Mouse (Mus musculus) layer of hippocampus, adult 9-11 months (tissue): Measurements from ENCODE around the gene Phf20.

Source experiments
- DNase-seq: peaks from one replicate; pipeline ENCODE4 v3.0.0; 2022

The Phf20 gene

DNA sequence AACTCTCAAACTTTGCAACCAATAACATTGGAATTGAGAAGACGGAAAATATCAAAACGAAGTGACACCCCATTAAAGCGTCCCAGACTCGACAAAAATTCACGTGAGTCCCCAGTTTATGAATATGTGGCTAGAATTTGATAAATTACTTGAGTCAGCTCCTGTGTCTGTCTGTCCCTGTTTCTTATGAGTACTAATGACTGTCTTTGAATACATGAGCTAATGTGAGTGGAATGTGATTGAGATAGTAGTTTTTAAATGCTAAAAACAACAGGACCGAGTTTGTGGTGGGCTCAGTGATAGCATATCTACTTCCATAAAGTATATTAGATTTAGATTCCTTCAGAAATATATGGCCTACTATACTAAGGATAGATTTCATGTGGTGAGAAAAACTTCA, 76.3 kb downstream of the Phf20 start:
- DNase-seq = no peak

- DNase-seq = peak; percentile 87
Observed at GRCm38 (mm10) chr2:156278226-156279017, 82.2 kb downstream of the Phf20 start.

GRCm38 (mm10) chr2:156281227-156281626, 85.0 kb downstream of the Phf20 start:
- DNase-seq = no peak

DNA sequence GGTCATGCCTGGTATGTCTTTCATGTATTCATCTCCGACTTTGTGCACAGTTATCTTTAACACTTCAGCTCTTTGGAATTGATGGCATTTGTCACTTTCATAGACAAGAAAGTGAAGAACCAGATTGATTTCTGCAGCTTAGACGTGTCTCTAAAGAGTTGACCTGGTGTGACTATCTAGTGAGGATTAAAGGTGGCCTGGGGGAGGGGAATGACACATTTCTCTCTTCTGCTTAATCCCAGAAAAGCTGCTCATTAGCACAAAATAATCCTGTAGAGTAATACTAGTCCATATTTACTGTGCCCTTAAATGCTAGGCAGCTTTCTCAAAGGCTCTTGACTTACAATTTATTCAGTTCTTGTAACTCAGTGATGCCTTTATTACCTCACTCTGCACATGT, 88.9 kb downstream of the Phf20 start:
- DNase-seq = no peak

GRCm38 (mm10) chr2:156286733-156287132, 90.5 kb downstream of the Phf20 start:
- DNase-seq = no peak

GRCm38 (mm10) chr2:156288222-156288621, 92.0 kb downstream of the Phf20 start:
- no peak for DNase-seq

DNA sequence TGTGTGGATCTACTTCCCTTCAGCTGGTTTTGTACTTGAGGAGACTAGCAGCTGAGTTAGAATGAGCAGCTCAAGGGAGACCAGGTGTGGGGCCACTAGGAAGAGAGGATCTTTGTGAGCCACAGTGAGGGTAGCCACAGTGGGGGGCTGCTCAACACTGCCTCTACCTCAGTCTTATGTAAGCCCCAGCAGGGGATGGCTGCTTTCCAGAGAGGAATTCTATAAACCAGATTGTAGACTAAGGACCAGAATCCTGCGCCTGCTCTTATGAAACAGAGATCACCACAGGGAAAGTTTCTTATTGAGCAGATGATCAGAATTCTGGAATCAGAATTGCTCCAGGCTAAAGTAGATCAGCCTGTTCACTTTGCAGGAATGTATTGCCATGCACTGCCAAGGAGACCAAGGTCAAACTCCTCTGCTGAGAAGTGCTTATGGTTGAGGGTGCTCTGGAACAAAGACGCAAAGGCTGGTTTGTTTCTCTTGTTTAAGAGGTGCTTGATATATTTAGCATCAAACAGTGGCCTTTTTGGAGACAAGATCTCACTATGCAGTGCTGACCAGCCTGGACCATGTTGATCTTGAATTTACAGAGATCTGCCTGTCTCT, 93.4 kb downstream of the Phf20 start:
- DNase-seq = peak; percentile 48

GRCm38 (mm10) chr2:156291998-156292397, 95.7 kb downstream of the Phf20 start:
- no peak for DNase-seq

DNA sequence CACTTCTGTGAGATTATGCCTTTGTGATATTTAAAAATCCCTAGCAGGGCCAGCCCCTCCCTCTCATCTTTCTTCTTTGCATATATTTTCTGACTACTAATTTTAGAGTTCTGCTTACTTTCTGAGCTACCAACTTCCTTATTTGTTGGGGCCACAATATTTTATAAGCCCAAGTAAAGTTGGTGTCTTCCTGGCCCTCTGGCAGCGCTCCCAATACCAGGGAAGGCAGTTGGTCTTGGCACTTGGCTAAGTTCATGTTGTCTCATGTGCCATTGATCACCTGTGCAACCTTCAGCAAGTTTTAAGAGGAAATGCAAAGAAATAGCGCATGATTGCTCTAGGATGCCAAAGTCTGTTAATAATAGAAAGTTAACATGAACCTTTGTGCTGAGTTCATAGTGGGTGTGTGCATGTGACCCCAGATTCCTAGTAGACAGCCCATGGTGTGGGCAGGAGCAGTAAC, 99.4 kb downstream of the Phf20 start:
- DNase-seq = no peak

GRCm38 (mm10) chr2:156296190-156296589, 99.9 kb downstream of the Phf20 start:
- DNase-seq = no peak

GRCm38 (mm10) chr2:156297653-156298052, 101.4 kb downstream of the Phf20 start:
- no peak for DNase-seq

- DNase-seq = peak; percentile 33
Observed at GRCm38 (mm10) chr2:156298458-156298857, 102.2 kb downstream of the Phf20 start.

- no peak for DNase-seq
Observed at GRCm38 (mm10) chr2:156302063-156302462, 105.8 kb downstream of the Phf20 start.

GRCm38 (mm10) chr2:156304351-156304750, 108.1 kb downstream of the Phf20 start:
- DNase-seq = no peak

DNA sequence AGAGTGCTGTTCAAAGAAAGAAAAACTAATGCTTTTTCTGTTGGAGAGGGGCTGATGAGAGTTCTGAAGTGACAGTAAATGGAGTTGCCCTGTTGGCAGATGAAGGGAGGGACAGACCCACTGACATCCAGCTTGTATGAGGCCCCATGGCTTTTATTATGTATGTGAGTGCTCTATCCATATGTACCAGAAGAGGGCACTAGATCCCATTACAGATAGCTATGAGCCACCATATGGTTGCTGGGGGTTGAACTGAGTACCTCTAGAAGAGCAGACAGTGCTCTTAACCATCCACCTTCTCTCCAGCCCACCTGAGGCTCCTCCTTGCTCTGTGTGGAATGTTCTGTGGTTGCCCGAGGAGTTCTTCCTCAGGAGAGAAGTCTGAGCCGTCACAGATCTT, 109.6 kb downstream of the Phf20 start:
- no peak for DNase-seq

DNA sequence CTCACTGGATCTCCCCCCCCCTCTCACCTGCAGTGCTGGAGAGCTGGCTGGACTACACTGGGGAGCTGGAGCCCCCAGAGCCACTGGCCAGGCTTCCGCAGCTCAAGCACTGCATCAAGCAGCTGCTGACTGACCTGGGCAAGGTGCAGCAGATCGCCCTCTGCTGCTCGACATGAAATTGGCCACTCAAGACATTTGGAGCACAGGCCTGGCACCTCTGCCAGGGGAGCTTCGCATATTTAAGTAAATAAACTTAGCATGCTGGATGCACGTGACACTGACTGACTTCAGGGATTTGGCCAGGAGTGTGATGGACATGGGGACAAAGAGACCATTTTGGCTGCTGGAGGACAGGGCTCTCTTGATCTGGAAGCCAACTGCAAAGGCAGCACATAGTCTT, 111.0 kb downstream of the Phf20 start:
- DNase-seq = no peak

DNA sequence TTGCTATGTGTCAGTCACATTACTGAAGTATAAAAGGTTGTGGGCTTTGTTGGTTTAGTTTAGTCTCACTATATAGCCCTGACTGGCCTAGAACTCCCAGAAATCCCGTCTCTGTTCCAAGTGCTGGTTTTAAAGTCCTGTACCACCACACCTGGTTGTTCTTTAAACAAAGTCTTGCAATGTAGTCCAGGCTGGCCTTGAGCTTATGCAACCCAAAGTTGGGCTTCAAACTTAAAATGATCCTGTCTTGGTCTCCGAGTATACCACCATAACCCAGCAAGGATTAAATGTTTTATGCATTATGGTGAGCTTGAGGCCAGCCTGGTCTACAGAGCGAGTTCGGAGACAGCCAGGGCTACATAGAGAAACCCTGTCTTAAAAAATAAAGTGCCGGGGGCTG, 113.7 kb downstream of the Phf20 start:
- no peak for DNase-seq

DNA sequence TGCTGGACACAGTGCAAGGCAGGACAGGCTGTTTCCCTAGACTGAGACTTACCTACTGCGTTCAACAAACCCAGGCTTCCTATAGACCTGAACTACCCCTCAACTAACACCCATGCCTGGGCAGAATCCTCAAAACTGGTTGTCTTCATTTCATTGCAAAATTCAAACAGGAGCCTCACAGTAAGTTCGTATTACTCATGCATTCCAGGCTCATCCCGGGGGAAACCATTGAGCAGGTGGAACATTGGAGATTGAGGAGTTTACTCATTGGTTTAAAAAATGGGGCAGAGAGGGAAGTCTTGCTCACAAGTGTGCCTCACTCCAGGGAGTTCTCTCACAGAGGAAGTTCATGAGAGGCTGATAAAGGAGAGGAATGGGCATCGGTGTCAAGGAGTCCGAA, 114.2 kb downstream of the Phf20 start:
- DNase-seq = no peak

- no peak for DNase-seq
Observed at GRCm38 (mm10) chr2:156310945-156311344, 114.7 kb downstream of the Phf20 start.

DNA sequence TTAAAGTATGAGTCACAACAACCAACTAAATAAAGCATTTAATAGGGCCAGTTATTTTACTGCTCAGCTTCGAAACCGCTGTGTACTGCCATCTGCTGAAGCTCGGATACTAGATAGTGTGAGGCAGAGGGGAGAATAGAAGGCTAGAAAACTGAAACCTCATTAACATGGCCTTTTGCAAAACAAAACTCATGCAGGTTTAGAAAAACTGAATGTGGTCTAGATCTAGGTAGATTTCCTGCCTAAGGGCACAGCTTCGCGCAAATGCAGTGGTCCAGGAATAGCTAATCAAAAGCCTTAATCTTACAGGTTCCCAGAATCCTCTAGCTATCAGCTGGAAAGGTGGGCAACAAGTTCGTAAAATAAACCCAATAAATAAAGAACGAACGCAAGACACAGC, 115.2 kb downstream of the Phf20 start:
- DNase-seq = no peak

DNA sequence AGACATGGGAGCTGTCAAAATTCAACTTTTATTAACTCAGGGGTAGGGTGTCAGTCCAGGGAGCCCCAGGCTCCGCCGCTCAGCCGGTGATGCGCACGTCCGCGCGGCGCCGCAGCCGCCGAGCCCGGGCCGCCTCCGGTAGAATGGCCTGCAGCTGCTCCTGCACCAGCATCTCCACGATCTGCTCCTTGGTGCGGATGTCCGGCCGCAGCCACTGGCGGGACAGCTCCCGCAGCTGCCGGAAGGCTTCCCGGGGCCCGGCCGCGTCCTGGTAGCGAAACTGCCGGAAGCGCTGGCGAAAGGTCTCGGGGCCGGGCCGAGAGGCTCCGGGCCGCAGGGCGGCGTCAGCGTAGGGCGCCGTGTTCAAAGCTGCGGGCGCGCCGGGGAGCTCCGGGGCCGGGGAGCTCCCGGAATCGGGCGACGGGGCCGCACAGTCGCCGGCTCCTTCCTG, 115.6 kb downstream of the Phf20 start:
- peak; percentile 35 for DNase-seq

DNA sequence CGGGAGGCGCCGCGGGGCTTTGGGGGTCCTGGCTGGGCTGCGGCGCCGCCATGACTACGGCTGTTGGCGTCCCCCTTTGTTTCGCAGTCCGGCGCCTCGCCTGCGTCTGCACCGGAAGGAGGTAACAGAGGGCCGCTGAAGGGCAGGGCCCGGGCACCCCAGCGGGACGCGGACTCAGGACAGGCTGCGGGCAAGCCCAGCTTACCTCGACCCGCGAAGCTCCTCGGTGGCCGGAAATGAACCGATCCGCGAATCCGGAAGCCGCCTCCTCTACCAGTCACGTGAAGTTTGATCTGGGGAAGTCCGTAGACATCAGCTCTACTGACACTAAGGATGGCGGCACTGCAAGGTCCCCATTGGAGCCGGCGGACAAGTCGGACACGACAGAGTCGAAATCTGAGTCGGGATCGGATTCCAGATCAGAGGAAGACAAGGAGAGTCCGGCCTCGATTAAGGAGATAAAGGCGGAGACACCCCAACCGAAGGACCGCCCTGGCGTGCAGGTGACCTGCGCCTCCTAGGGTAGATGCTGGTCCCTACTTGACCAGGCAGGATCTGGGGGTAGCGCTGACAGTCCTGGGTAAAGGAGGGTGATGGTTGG, 116.1 kb downstream of the Phf20 start, which contains the start of the genes Cnbd2 and Scand1:
TSS of gene Cnbd2 (plus strand) at position 3 of the 601 bp plus-strand sequence.
TSS of gene Scand1 (minus strand) at position 408 of the 601 bp plus-strand sequence.
- DNase-seq = peak; percentile 81

DNA sequence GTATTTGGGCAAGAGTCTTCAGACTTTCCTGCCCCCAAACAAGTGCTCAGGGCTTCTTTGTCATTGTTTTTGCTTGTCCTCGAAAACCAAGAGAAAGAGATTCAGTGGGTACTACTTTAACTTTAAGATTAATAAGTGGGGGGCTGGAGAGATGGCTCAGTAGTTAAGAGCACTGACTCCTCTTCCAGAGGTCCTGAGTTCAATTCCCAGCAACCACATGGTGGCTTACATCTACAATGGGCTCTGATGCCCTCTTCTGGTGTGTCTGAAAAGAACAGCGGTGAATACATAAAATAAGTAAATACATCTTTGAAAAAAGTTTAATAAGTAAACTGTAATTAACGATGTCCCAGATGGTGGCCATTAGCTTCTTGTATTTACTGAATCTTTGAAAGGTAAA, 116.9 kb downstream of the Phf20 start:
- DNase-seq = no peak

GRCm38 (mm10) chr2:156314811-156315210, 118.5 kb downstream of the Phf20 start:
- DNase-seq = no peak
